Mouse (Mus musculus) left cerebral cortex, adult 6 months (tissue): Measurements from ENCODE around the gene Fmnl1. TPM values are rescaled to one million over a fixed set of nuclear protein-coding genes. Genes with fewer than 3 reads are reported as not detected.

ENCODE experiments used
- long read RNA-seq, 2 experiments: library from polyadenylated mRNA; unstranded; transcript quantifications; one replicate each; pipeline ENCODE4 v2.0.0; 2019 to 2020
- polyA plus RNA-seq: library from polyadenylated mRNA; unstranded; fragments of <200 nt; fragmentation: Nextera tagmentation; gene quantifications from 2 replicates; pipeline ENCODE4 v1.2.3, GENCODE M21; 2021

Fmnl1 gene
- polyA plus RNA-seq, result 13.8 and 37.2 TPM in 2 replicates
- long read RNA-seq, experiment 1, transcript Fmnl1-201 (15 exons, 2,830 nt), result major isoform, 16 of 157 reads
- long read RNA-seq, experiment 1, partial matches to known transcripts, result 118 of 157 reads
- long read RNA-seq, experiment 1, other reads (novel, unspliced or antisense), result 22 of 157 reads
- long read RNA-seq, experiment 2, partial matches to known transcripts, result 25 of 27 reads
- long read RNA-seq, experiment 2, other reads (novel, unspliced or antisense), result 2 of 27 reads

DNA sequence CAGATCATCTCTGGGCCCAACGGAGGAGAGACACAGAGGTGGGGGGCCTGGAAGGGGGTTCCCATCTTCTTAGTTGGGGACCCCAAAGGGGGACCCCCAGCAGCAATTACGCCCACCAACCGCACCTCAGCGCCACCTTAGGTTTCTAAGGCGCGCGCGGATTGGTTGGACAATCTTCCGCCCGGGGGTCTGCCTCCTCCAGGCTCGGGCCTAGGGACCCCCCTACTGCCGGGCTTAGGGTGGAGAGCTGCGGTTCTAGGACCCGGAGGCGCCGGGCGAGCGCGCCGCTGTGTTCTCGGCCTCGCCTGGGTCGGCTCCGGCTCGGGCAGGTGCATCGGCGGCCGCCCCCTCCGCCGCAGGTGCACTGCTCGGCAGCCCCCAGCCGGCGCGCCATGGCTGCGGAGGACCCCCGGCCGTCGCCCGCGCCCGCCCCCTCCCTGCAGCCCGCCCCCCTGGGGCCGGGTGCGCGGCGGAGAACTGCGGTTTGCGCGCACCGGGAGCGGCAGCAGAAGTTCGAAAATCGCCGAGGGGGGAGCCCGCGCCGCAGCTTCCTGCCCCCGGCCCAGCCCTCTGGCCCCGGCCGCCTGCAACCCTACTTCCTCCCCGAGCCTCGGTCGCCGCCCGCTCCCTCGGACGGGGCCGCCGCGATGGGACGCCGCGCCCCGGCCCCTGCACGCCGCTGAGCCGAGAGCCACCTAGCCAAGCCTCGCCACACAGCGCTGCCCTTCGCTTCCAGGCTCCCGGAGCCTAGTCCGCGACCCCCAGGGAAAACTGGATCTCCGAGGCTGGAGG lies at the start of gene Fmnl1:
Gene Fmnl1, plus strand, starts transcription at position 614 of the 792 bp plus-strand sequence.

DNA sequence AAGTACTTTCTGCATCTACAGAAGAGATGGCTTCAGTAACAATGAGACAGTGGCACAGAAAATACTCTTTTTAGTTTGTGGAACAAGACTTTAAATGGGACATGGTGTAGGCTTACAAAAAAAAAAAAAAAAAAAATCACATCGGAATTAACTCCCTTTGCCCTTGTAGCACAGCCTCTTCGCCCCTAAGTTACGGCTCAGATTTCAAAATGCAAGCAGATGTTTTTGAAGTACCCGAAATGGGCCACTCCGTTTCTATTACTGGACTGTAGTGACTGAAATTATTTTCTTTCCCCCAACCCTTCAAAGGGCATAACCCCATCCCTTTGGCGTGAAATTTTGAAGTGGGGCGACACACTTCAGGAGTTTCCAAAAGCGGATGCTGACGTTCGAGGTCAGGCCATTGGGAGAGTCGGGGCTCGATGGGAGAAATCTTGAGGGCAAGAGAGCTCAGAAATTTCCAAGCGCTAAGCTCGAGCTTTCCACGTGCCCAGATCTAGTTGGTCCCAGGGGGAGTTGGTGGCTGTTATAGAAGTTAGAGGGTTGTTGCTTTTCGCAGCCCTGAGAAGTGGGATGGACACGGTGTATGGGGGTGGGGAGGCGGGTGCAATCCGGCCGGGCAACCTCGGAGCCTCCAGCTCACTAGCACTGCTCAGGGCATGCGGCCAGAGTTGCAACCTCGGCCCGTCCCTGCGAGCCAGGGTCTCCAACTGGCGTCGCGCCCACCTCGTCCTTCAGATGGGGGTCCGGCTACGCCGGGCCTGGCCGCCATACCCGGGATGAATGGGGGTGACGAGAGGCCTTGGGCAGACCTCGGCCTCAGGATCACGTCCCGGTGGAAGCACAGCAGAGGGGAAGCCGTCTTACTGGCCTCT lies 39.0 kb upstream of the Fmnl1 start, which contains the start of gene Hexim2:
Gene Hexim2, plus strand, starts transcription at position 729 of the 875 bp plus-strand sequence.

GRCm38 (mm10) chr11:103208458-103208857 lies 37.6 kb downstream of the Fmnl1 start, which contains the start of gene 1700023F06Rik:
Gene 1700023F06Rik, minus strand, starts transcription at chr11:103208558.

GRCm38 (mm10) chr11:103217790-103218516 lies 47.0 kb downstream of the Fmnl1 start, which contains the start of gene Spata32:
Gene Spata32, minus strand, starts transcription at chr11:103218432.

Other genes starting within 250 kb of the Fmnl1 start
- 0.06 TPM in 1 of 2 replicates, not detected in the other for gene Kif18b, start 246.0 kb upstream of the Fmnl1 start, polyA plus RNA-seq
- 1.5 and 13.5 TPM in 2 replicates for gene C1ql1, start 224.4 kb upstream of the Fmnl1 start, polyA plus RNA-seq
- gene Nmt1, start 142.9 kb upstream of the Fmnl1 start, polyA plus RNA-seq, result 250 and 262 TPM in 2 replicates
- gene Dcakd, start 142.8 kb upstream of the Fmnl1 start, polyA plus RNA-seq, result 16.0 and 42.8 TPM in 2 replicates
- gene Plcd3, start 69.4 kb upstream of the Fmnl1 start, polyA plus RNA-seq, result 3.2 and 7.0 TPM in 2 replicates
- 47.7 and 48.6 TPM in 2 replicates for gene Acbd4, start 69.4 kb upstream of the Fmnl1 start, polyA plus RNA-seq
- gene Hexim1, start 54.9 kb upstream of the Fmnl1 start, polyA plus RNA-seq, result 5.2 and 6.1 TPM in 2 replicates
- gene Hexim2, start 38.7 kb upstream of the Fmnl1 start, polyA plus RNA-seq, result 5.2 and 7.2 TPM in 2 replicates
- 2.6 and 2.7 TPM in 2 replicates for gene 1700023F06Rik, start 37.5 kb downstream of the Fmnl1 start, polyA plus RNA-seq
- gene Spata32, start 47.3 kb downstream of the Fmnl1 start, polyA plus RNA-seq, result 0.33 and 0.49 TPM in 2 replicates
- gene Map3k14, start 96.4 kb downstream of the Fmnl1 start, polyA plus RNA-seq, result 0.64 and 0.83 TPM in 2 replicates
- gene Arhgap27, start 192.6 kb downstream of the Fmnl1 start, polyA plus RNA-seq, result 4.9 and 8.6 TPM in 2 replicates
- gene Plekhm1, start 241.6 kb downstream of the Fmnl1 start, polyA plus RNA-seq, result 2.5 and 5.4 TPM in 2 replicates